Mouse (Mus musculus): Measurements from ENCODE around the gene Stbd1.

The Stbd1 gene

DNA sequence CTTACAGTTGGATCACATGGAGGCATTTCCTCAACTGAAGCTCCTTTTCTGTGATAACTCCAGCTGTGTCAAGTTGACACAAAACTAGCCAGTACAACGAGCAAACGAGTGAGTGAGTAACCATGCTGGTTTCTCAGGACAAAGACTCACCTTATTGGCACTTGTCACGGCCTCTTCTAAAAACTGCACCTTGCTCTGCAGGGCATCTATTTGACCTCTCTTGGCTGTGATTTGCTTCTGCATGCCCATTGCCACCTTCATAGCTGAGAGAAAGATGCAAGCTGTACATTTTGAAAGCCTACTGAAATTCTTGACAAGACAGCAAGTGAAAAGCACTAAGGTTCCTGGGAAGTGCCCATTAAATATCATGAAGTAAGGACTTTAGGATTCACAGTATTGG lies 38.0 kb downstream of the Stbd1 start:
- DNase-seq (ENCODE audit: low spot score): no peak

Data from lung, postnatal 25 days (tissue).